Mouse (Mus musculus): Measurements from ENCODE around the gene Obscn. TPM values are rescaled to one million over a fixed set of nuclear protein-coding genes. Genes with fewer than 3 reads are reported as not detected.

Obscn gene
- total RNA-seq, 2 experiments from 2014 or later = 1,684 to 1,873 TPM

- no peak for DNase-seq (ENCODE audit: low spot score)
These were observed 188.2 kb downstream of the Obscn start for GRCm38 (mm10) chr11:58947798-58948528.

- DNase-seq (ENCODE audit: low spot score) = no peak
These were observed 188.9 kb downstream of the Obscn start for GRCm38 (mm10) chr11:58947306-58947705.

Small RNA genes within 50 kb of the gene (microRNA-seq; reads per million reads assigned to microRNA genes)
- gene Gm44313 = not detected

Other genes starting within 250 kb of the Obscn start
- gene Zfp39, start 232.2 kb downstream of the Obscn start, total RNA-seq (2021) = 1 to 10 TPM; 2.8 to 3.1 TPM
- gene Btnl10, start 218.5 kb downstream of the Obscn start, total RNA-seq (2021) = not detected
- 10 to 100 TPM; 88.8 to 90.3 TPM for gene Rnf187, start 197.5 kb downstream of the Obscn start, total RNA-seq (2021)
- gene Hist3h2ba, start 187.5 kb downstream of the Obscn start, total RNA-seq (2021) = under 1 TPM; 0.62 to 0.97 TPM
- gene Hist3h2a, start 181.7 kb downstream of the Obscn start, total RNA-seq (2021) = 10 to 100 TPM in 1 of 2 experiments, 1 to 10 TPM in 1; 9.1 to 11.1 TPM
- under 1 TPM; 0.31 to 0.41 TPM for gene Trim17, start 181.7 kb downstream of the Obscn start, total RNA-seq (2021)
- gene Trim11, start 158.3 kb downstream of the Obscn start, total RNA-seq (2021) = 1 to 10 TPM; 5.9 to 6.5 TPM
- gene Iba57, start 27.3 kb upstream of the Obscn start, total RNA-seq (2021) = 1 to 10 TPM; 6.9 to 7.2 TPM
- gene Gjc2, start 46.8 kb upstream of the Obscn start, total RNA-seq (2021) = under 1 TPM; 0.23 to 0.33 TPM
- 10 to 100 TPM; 32.9 to 38.0 TPM for gene Guk1, start 55.8 kb upstream of the Obscn start, total RNA-seq (2021)
- 10 to 100 TPM; 57.0 to 65.8 TPM for gene Mrpl55, start 66.1 kb upstream of the Obscn start, total RNA-seq (2021)
- 1 to 10 TPM; 2.3 to 2.6 TPM for gene 2310033P09Rik, start 71.9 kb upstream of the Obscn start, total RNA-seq (2021)
- gene Arf1, start 91.9 kb upstream of the Obscn start, total RNA-seq (2021) = 100 to 1,000 TPM; 230 to 237 TPM
- gene Wnt3a, start 154.3 kb upstream of the Obscn start, total RNA-seq (2021) = not detected
- 1 to 10 TPM; 7.9 to 9.9 TPM for gene Wnt9a, start 170.5 kb upstream of the Obscn start, total RNA-seq (2021)
- not detected for gene Prss38, start 239.3 kb upstream of the Obscn start, total RNA-seq (2021)

Measured in gastrocnemius, adult 18-20 months (tissue).